Mouse (Mus musculus) adrenal gland, adult 18-20 months (tissue): ENCODE data around the gene Pus7. TPM values are rescaled to one million over a fixed set of nuclear protein-coding genes. Genes with fewer than 3 reads are reported as not detected.
A peak's percentile ranks its signal among the peaks of the same experiment; 100 is the strongest.
"Not testable (repeated sequence)": the region's sequence is repeated elsewhere in the genome, so short reads cannot be mapped to it uniquely, and the experiment has no call there.

Source experiments
- DNase-seq, 2 experiments: peaks; one replicate each; pipeline ENCODE4 v3.0.0; 2021 to 2022; ENCODE audit warnings: low spot score in 2 of 2
- total RNA-seq, 2 experiments: library from RNA; stranded (reverse); gene quantifications; 1 replicate in 1 of 2; 2 replicates in 1 of 2; pipeline ENCODE4 v1.2.3; 2021

Pus7 gene
- total RNA-seq, 2 experiments from 2014 or later, result 18.1 to 18.6 TPM

DNA sequence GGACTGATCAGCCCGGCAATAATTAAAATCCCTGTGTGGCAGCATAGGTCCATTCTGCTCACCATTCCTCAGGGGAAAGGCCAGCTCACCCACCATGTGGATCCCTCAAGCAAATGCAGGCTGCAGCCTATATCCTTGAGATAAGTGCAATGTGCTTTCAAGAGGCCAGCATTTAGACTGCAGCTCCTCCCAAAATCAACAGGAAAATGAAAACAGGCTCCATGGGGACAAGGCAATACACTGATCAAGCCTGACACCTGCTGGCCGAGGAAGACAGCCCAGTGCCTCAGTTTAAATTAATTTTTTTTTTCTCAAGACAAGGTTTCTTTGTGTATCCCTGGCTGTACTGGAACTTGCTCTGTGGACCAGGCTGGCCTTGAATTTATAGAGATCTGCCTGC lies 24.9 kb downstream of the Pus7 start:
- peak; percentile 11 to 25 for DNase-seq

DNA sequence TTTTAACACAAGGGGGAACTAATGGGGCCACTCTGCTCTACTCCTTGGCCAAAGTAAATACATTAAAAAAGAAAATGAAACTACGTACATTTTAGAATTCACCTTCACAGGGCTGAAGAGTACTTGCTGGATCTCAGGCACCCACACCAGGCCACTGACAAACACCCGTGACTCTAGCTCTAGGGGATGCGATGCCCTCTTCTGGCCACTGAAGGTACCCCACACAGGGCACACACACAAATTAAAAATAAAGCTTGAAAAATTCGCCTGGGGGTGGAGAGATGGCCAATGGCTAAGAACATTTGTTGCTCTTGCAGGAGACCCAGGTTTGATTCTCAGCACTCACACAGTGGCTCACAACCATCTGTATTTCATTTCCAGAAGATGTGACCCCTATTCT lies 27.1 kb downstream of the Pus7 start:
- DNase-seq, result no peak

DNA sequence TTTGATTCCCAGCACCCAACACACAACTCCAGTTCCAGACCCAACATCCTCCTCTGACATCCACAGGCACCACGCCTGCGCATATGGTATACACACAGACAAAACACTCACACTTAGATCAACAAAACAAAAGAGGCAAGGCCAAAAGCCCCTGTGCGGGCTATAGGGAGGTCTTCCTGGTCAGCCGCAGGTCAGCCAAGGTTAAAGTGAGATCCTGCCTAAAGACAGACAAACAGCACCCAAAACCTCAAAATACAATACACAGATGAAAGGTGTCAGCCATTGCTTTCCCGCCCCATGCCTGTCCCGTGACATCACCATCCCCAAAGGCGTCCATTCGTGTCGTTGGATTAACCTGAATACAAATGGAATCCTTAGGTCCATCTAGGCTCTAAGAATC lies 27.9 kb downstream of the Pus7 start:
- no peak for DNase-seq

DNA sequence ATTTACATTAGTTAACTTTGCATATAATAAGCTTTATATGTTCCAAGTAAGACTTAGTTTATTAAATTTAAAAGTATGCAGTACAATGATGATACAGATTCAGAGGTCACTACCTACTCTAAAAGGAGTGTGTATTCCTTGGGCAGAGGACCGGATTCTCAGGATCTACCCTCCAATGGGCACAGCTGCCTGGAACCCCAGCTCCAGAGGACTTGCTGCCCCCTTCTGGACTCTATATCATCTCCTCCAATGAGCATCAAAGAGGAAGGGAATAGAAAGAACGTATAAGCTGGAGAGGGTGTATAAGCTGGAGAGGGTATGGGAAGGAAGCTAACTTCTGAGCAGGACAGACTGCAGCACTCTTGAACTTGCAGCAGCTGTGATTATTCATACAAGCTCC lies 33.6 kb downstream of the Pus7 start:
- DNase-seq, result no peak

DNA sequence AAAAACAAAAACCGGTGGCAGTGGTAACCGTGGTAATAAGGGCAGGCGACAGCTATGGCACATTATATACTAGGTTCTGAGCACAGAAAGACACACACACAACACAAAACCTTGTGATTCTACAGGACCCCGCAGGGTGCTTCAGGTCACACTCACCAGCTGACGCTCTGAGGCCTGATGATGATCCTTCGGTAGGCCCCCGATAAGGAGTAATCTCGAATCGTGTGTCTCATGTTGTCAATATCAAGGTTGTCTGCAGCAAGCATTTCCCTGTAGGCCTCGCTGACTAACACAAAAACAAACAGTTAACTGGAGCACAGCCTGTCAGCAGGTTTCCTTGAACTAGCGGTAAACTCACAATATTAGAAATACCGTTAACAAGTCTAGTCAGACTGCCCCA lies 40.2 kb downstream of the Pus7 start:
- DNase-seq, result no peak

DNA sequence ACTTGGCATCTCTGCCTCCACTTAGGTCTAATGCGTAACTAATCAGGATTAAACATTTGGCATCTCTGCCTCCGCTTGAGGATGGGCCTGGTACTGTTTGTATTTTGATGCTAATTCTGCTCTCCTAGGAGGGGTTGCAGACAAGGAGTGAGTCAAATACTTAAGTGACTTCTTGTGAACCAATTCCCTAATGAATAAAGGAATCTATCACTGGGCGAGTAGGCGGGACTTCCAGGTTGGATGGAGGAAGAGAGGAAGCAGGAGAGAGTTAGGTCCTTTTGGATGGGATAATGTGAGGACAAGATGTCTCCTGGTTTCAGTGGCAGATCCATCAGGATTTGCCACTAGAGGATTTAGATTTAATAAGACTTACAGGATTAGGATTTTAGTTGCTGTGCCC lies 46.4 kb downstream of the Pus7 start:
- DNase-seq, result no peak

DNA sequence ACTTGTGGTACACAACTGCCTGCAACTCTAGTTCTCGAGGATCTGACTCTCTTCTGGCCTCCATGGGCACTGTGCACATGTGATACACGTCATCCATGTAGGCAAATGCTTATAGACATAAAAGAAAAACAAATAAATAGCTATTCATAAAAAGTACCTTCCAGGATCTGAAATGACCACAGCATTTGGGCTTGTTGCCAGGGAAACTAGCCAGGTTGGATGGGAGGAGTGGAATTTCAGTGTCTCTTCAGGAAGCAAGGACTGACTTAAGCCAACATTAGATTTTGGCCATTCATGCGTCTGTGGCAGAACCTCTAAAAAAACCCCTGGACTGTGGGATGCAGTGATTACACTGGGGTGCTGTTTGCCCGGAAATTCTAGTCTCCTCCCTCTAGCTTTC lies 47.1 kb downstream of the Pus7 start:
- no peak for DNase-seq

DNA sequence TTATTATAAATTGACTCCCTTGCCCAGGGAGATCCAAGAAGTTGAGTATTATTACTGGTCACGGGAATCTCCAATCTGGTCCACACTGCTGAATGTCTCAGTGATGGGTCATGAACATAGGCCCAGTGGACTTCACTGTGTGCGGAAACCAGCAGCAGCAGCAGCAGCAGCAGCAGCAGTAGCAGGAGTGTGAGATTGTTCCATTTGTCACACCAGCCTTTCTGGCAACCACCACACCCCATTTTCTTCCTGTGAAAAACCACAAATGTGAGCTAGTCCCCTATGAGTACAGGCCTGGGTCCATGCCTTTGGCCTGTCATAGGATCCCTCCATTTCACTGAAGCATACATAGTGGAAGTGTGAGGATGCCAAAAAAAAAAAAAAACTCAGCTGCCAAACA lies 61.6 kb downstream of the Pus7 start:
- DNase-seq, result no peak

DNA sequence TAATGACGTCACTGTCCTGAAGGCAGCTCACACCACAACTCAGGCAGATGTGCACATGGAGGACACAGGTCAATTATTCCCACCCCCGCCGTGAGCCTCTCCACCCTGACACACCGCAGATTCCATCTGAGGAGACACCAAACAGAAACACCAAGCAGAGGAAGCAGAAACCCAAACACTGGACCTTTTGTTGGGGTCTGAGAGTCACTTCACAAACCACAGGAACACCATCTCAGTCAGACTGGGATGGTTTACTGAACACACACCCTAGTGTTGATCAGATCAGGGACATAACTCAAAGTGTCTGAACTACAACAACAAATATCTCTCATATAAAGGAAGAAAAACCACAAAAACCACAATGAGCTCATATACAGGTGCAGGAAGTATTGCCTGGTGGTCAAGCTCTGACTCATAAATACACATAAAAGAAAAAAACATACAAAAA lies 64.6 kb downstream of the Pus7 start:
- DNase-seq, result no peak

DNA sequence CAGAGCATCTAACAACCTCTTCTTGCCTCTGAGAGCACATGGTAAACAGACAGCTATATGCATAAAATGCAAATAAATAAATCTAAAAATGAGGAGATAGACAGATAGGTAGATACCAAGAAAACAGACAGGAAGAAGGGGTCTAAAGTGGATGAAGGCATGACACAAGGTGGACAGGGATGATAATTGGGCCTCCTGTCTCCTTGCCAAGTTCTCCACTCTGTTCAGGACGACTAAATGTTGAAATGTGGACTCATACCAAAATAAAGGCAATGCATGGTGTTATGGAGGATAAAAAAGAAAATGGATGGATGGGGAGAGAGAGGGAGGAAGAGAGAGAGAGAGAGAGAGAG lies 65.4 kb downstream of the Pus7 start:
- no peak for DNase-seq

DNA sequence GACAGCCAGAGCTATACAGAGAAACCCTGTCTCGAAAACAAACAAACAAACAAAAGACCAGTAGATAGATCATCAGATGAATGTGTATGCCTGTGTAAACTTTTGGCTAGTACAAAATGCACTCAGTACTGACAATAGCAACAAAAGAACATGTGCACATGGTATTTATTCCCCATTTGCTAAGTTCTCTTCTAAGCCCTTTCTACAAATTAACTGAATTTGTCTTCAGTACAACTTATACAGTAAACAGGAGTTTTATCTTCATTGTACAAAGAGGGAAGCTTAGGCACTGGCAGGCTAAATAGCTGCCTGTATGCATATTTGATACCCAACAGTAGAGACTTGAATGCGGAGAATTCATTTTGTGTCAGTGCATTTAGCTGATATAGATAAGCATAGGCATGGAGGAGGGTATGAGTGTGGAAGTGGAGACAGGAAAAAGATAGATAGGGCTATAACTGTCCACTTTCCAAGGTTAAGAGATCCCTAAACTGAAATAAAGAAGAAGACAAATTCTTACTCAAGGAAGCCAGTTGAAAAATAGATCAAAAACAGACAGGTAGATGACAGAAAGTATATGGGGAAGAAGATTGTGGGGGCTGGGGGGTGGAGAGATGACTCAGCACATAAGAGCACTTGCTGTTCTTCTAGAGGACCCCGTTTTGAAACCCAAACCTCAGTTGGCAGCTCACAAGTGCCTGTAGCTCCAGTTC lies 65.9 kb downstream of the Pus7 start:
- no peak for DNase-seq

DNA sequence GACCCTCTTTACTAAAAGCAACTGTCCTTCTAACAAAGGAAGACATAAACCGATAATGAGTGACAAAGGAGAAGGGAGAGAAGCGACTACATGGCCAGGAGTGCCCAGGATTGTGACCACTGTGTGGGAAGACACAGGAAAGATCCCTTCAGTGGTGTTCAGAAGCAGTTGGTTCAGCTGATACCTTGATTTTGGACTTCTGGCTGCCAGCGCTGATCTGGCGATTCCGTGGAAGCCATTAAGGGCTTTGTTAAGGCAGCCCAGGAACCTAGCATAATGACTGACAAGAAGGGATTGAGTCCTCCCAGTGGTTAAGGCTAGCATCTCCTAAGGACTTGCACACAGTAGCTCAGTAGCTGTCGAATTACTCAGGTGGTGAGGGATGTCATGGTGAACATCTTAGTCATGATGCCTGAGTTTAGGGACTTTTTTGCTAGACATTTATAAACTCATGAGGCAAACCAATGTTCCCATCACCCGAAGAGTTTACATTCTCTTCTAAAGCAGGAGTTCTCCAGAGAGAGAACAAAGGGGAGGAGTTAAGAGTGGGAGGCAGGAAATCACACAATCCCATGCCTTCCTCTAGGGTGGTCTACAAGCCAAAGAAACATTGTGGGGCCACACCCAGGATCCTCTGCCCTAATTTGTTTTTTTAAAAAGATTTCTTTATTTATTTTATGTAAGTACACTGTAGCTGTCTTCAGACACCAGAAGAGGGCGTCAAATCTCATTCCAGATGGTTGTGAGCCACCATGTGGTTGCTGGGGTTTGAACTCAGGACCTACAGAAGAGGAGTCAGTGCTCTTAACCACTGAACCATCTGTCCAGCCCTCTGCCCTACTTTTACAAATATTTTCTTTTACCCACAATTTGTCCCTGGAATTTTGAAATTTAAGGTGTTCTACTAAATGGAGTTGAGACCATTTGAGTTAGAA lies 69.8 kb downstream of the Pus7 start:
- no peak for DNase-seq

DNA sequence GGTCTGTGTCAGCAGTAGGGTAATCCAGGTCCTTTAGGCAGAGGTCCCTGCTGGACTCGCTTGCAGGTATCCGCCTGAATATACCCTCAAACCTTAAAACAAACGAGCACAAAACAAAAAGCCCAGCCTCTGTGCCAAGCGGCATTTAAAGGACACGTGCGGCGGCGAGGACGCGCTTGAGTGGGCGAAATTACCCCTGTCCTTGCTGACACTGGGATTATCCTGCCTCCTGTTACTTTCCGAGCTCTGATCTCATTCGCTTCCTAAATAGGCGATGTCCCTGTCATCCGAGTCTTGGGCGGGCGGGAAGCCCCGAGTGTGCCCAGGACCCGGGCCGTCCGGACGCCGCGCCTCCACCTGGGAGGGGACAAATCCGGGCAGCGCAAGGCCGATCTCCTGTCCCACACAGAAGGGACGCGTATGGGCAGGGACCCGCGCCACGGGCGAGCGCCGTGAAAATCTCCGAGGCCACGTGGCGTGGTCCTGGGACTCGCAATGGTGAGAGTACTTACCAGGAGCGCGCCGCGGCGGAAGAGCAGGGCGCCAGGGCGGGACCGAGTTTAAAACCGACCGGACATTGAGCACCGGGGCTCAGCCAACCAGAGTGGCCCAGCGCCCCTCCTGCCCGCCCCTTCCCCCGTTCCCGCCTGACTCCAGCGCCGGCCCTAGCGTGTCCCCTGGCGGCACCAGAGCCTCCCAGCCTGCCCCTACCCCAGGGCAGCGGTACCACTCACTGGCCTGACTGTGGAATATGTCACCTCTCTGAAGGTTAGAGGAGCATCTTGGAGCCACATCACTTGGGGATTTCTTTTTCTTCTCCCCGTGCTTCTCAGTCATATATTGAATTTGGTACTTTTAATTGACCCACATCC lies 71.1 kb downstream of the Pus7 start:
- peak; percentile 71 to 79 for DNase-seq

DNA sequence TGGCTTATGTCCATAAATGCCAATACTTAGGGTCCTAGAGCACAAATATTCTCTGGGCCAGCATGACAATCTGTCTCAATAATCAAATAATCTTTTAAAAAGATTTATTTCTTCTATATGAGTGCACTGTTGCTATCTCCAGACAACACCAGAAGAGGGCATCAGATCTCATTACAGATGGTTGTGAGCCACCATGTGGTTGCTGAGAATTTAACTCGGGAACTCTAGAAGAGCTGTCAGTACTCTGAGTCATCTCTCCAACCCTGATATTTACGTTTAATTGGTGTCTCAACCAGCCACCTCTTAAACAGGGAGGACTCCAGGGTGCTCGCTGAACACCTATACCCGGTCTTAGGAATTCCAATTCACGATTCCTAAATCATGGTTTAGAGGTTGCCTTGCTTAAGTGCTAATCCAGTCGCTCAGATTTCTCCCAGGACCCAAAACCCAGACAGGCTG lies 71.8 kb downstream of the Pus7 start:
- DNase-seq, result peak in 1 of 2 experiments; percentile 10

DNA sequence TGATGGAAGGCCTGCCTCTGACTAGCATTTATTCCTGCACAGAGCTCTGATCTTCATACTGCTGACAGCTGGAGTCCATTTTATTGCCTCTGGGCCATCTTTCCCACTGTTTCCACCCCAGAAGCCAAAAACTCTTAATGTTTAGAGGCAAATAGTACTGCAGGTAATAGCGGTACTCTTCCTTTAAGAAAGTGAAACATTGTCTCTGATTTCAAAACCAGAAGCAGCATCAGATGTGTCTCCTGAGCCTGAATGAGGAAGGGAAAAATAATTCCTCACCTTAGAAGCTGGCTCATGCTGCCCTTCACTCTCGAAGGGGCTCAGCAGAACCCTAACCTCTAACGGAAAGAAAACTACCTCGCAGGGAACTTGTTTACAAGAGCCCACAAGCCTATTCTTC lies 72.3 kb downstream of the Pus7 start:
- no peak for DNase-seq

DNA sequence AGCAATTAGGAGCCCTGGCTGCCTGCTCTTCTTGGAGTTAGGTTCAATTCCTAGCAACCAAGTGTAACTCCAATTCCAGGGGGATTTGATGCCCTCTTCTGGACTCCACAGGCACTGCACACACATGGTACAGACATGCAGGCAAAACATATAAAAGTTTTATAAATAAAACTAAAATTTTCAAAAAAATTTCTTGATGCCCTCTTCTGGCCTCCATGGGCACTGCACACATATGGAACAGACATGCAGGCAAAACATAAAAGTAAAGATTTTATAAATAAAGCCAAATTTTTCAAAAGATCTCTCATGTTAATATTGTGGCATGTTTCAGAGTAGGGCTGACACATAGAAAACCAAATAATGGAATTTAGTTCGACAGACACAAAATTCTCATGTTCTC lies 73.8 kb downstream of the Pus7 start:
- DNase-seq, result no peak

DNA sequence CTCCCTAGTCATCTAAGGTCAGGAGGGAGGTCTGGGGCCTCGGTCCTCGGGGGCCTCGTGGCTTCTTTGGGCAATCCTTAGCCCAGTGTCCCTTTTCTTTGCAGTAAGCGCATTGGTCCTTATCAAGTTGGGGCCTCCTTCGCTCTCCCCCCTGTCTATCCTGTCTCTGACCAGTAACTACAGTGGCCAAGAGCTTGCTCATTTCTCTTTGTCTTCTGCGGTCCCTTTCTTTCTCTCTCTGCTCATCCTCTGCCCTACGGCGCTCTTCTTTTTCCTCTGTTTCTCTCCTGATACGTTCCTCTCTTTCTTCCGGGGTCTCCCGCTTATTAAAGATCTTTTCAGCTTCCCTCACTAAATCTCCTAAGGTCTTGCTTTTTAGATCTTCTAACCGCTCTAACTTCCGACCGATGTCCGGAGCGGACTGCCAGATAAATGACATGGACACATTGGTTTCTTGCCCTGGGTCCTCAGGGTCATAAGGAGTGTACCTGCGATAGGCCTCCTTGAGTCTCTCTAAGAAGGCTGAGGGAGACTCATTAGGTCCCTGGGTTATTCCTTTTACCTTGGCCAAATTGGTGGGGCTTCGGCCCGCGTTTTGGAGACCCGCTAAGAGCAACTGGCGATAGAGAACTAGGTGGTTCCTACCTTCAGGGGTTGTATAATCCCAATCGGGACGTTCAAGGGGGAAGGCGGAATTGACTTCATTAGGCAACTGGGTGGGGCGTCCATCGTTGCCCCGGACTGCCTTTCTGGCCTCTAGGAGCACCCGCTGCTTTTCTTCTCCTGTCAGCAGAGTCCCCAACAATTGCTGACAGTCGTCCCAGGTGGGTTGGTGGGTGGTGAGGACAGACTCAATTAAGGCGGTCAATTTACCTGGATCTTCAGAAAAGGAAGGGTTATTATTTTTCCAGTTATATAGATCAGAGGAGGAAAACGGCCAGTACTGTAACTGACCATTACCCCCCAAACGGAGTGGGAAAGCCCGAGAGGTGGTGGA lies 76.6 kb downstream of the Pus7 start:
- not testable (repeated sequence) for DNase-seq

DNA sequence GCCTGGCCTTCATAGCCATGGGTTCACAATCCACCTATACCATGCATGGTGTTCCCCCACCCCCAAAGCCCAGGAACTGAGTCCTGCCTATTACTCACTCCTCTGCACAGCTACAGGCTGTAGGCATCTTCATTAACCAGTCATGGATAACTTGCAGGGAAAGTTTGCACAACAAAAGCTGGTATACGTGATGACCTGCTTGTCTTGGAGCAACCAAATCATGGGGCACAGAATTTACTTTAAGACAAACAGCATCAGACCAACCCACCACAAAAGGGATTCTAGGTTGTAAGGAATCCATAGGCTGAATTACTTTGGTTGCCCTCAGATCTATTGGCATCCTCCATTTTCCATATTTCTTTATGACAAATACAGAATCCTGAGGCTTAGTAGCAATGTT lies 86.1 kb downstream of the Pus7 start:
- DNase-seq, result no peak
